Mouse (Mus musculus) adrenal gland, postnatal 10 days (tissue): Measurements from ENCODE around the gene G3bp2. TPM values are rescaled to one million over a fixed set of nuclear protein-coding genes. Genes with fewer than 3 reads are reported as not detected.
A peak's percentile ranks its signal among the peaks of the same experiment; 100 is the strongest.

Experiments
- DNase-seq: peaks from one replicate; pipeline ENCODE4 v3.0.0; 2021; ENCODE audit warnings: mixed read lengths
- total RNA-seq, 2 experiments: library from RNA; stranded (reverse); gene quantifications; 2 replicates each; pipeline ENCODE4 v1.2.3; 2021

Gene G3bp2
- total RNA-seq, 2 experiments from 2014 or later = 92.8 to 96.6 TPM

- no peak for DNase-seq
These were observed 71.8 kb downstream of the G3bp2 start for GRCm38 (mm10) chr5:92011756-92012155.

DNA sequence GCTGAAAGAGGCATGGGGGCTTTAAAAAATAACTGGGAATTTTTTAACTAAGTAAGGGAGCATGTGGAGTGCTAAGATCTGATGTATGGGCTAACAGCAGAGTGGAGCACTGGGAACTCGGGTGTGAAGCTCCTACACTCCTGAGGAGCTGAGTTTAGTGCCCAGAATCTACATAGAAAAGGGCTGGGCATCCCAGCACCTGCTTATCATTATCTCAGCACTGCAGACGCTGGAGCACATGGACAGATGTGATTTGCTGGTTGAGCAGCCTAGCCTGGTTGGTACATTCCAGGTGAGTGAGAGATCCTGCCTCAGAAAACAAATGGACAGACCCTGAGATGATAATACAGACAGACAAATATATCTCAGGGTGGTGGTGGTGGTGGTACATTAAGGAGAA, 73.7 kb downstream of the G3bp2 start:
- DNase-seq = no peak

DNA sequence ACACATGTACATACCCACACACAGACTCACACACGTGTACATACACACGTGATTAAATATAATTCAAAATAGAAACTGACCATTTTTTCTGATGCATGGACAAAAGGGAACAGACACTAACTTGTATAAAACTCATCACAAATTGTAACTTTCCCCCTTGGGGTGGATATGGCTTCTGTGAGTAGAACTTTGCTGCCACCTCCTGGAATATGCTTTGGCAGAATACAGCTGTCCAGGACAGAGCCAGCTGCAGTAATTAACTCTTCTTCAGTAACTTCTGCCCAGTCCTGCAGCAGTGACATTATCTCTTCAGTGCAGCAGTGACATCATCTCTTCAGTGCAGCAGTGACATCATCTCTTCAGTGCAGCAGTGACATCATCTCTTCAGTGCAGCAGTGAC, 80.5 kb downstream of the G3bp2 start:
- peak; percentile 37 for DNase-seq

Other genes with a start within 250 kb of the G3bp2 start
- gene Rchy1, start 120.7 kb downstream of the G3bp2 start, total RNA-seq = 10 to 100 TPM; 50.8 to 51.7 TPM
- gene Odaph, start 96.2 kb downstream of the G3bp2 start, total RNA-seq = not detected
- 1 to 10 TPM; 5.4 to 6.0 TPM for gene Cdkl2, start 39.8 kb downstream of the G3bp2 start, total RNA-seq
- 10 to 100 TPM; 64.1 to 71.5 TPM for gene Uso1, start 54.2 kb upstream of the G3bp2 start, total RNA-seq
- under 1 TPM in 1 of 2 experiments, not detected in 1; 0.96 TPM for gene U90926, start 131.7 kb upstream of the G3bp2 start, total RNA-seq
- under 1 TPM; 0.12 to 0.21 TPM for gene Ppef2, start 172.6 kb upstream of the G3bp2 start, total RNA-seq
- gene Naaa, start 194.5 kb upstream of the G3bp2 start, total RNA-seq = 10 to 100 TPM; 26.7 to 27.0 TPM
- gene Sdad1, start 226.8 kb upstream of the G3bp2 start, total RNA-seq = 10 to 100 TPM; 32.1 to 36.0 TPM
- gene Cxcl9, start 244.4 kb upstream of the G3bp2 start, total RNA-seq = 1 to 10 TPM; 1.5 TPM
- 100 to 1,000 TPM; 126 to 154 TPM for gene Art3, start 248.1 kb upstream of the G3bp2 start, total RNA-seq